ENCODE assay signal across 10 mouse cellular contexts in the genomic region with DNA sequence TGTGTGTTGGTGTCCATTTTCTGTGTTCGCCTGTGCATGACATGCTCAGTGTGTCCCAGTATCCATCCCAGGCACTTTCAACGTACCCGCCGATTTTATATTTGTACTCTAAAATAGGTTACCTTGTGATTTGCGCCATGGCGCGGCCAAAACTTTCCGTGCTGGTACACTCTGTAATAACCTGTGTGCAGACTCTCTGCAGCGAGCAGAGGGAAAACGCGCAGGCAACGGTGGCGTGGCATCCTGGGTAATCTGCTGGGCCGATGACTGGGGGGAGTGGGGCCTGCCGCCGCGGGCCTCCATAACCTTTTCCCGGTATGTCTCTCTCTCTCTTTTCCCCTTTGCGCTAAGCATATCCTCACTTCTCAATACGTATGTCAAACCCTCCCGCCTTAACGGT. TPM values are rescaled to one million over a fixed set of nuclear protein-coding genes. Genes with fewer than 3 reads are reported as not detected.
DNase-seq lines count a peak whose midpoint lies in the region; ATAC-seq and TF ChIP-seq lines count a peak whose summit lies in the region.
"Had no signal": no experiment of that assay in that cellular context is flagged by ENCODE, and none has a peak within 500 bp of the region (broad histone marks: within the 10 kb centered on the region; RNA-seq: fewer than 3 reads in every experiment).

No protein-coding gene starts in this region.

- H3K9me3 ChIP-seq in lung, postnatal 0 days (ENCODE audit: low read length) = no peaks in the 10 kb centered on the region; the same call in 1 of the 2 replicates
- H3K9me3 ChIP-seq in forebrain, embryonic 15.5 days = peaks cover 9% of the 10 kb centered on the region
- peaks cover 53% of the 10 kb centered on the region for H3K9me3 ChIP-seq in limb, embryonic 13.5 days
- peaks cover 43% of the 10 kb centered on the region for H3K9me3 ChIP-seq in stomach, embryonic 16.5 days (replicated peaks; ENCODE audit: control insufficient read depth, low read length)

- H3K4me1 ChIP-seq in lung, postnatal 0 days (ENCODE audit: insufficient read depth, low read depth, low read length) = no peaks in the 10 kb centered on the region
- H3K4me1 ChIP-seq in forebrain, embryonic 15.5 days = peaks cover 35% of the 10 kb centered on the region
- peaks cover 26% of the 10 kb centered on the region for H3K4me1 ChIP-seq in limb, embryonic 13.5 days
- peaks cover 10% of the 10 kb centered on the region for H3K4me1 ChIP-seq in stomach, embryonic 16.5 days (ENCODE audit: control insufficient read depth, insufficient read depth, low read length)
- H3K4me1 ChIP-seq in thymus, adult 2 months (replicated peaks; ENCODE audit: control insufficient read depth, insufficient read depth, low read length) = peaks cover 5% of the 10 kb centered on the region; the same call in 1 of the 2 replicates

- H3K36me3 ChIP-seq in lung, postnatal 0 days (ENCODE audit: insufficient read depth, low read length) = no peaks in the 10 kb centered on the region
- no peaks in the 10 kb centered on the region for H3K36me3 ChIP-seq in forebrain, embryonic 15.5 days
- peaks cover 39% of the 10 kb centered on the region for H3K36me3 ChIP-seq in limb, embryonic 13.5 days
- peaks cover 19% of the 10 kb centered on the region for H3K36me3 ChIP-seq in stomach, embryonic 16.5 days (ENCODE audit: control insufficient read depth, insufficient read depth, low read length)
- no peaks in the 10 kb centered on the region for H3K36me3 ChIP-seq in thymus, adult 2 months (ENCODE audit: control insufficient read depth, insufficient read depth, low read length)

- no peak for TF ChIP-seq POLR2A in thymus, adult 2 months (IDR thresholded peaks at IDR 0.05; ENCODE audit: control insufficient read depth, extremely low read depth, insufficient read depth, low read length, poor library complexity)

- H3K9ac ChIP-seq in lung, postnatal 0 days (replicated peaks; ENCODE audit: low read depth) = no peak overlapping the region
- no peak overlapping the region for H3K9ac ChIP-seq in forebrain, embryonic 15.5 days (replicated peaks)
- H3K9ac ChIP-seq in limb, embryonic 13.5 days = peak overlapping the region; percentile 48
- H3K9ac ChIP-seq in stomach, embryonic 16.5 days (ENCODE audit: low read length) = no peak overlapping the region

- no peak for ATAC-seq in lung, postnatal 0 days
- ATAC-seq in forebrain, embryonic 15.5 days (replicated peaks) = no peak
- ATAC-seq in limb, embryonic 13.5 days (ENCODE audit: low FRiP score, low read depth) = no peak
- no peak for ATAC-seq in stomach, embryonic 16.5 days (ENCODE audit: insufficient read depth, low FRiP score)

- H3K27me3 ChIP-seq in lung, postnatal 0 days (replicated peaks; ENCODE audit: insufficient read depth, low read length) = peaks cover 17% of the 10 kb centered on the region
- peaks cover 39% of the 10 kb centered on the region for H3K27me3 ChIP-seq in forebrain, embryonic 15.5 days
- peaks cover 46% of the 10 kb centered on the region for H3K27me3 ChIP-seq in limb, embryonic 13.5 days
- H3K27me3 ChIP-seq in stomach, embryonic 16.5 days (ENCODE audit: control insufficient read depth, insufficient read depth, low read length) = peaks cover 19% of the 10 kb centered on the region
- H3K27me3 ChIP-seq in thymus, adult 2 months (ENCODE audit: control insufficient read depth, insufficient read depth, low read length) = peaks cover 6% of the 10 kb centered on the region; the same call in 1 of the 2 replicates

- peak overlapping the region; percentile 22; the same call in 1 of the 2 replicates for H3K4me2 ChIP-seq in lung, postnatal 0 days (replicated peaks; ENCODE audit: low read depth, low read length)
- peak overlapping the region; percentile 30 for H3K4me2 ChIP-seq in forebrain, embryonic 15.5 days (replicated peaks)
- H3K4me2 ChIP-seq in limb, embryonic 13.5 days (replicated peaks) = peak overlapping the region; percentile 66
- H3K4me2 ChIP-seq in stomach, embryonic 16.5 days (ENCODE audit: low read depth, low read length) = peak overlapping the region; percentile 45

- 63% methylated on average over 22 of the region's 22 CpGs for WGBS in lung, postnatal 0 days
- WGBS in forebrain, embryonic 15.5 days = 56% methylated on average over 22 of the region's 22 CpGs
- 42% methylated on average over 22 of the region's 22 CpGs for WGBS in limb, embryonic 13.5 days
- 50% methylated on average over 22 of the region's 22 CpGs for WGBS in stomach, embryonic 16.5 days
- WGBS in thymus, adult 2 months = 51% methylated on average over 22 of the region's 22 CpGs

- no peak overlapping the region for H3K27ac ChIP-seq in lung, postnatal 0 days (ENCODE audit: low read length)
- H3K27ac ChIP-seq in forebrain, embryonic 15.5 days (replicated peaks) = no peak overlapping the region
- H3K27ac ChIP-seq in limb, embryonic 13.5 days = no peak overlapping the region
- H3K27ac ChIP-seq in stomach, embryonic 16.5 days (ENCODE audit: low read length) = no peak overlapping the region
- no peak overlapping the region for H3K27ac ChIP-seq in thymus, adult 2 months (ENCODE audit: control insufficient read depth, insufficient read depth, low read length)

- TF ChIP-seq EP300 in lung, postnatal 0 days (IDR thresholded peaks at IDR 0.05) = no peak

- no peak for DNase-seq in lung, postnatal 0 days (ENCODE audit: low spot score)
- DNase-seq in lung, adult 18-20 months = no peak
- DNase-seq in thymus, adult 2 months = no peak
- no peak for DNase-seq in spleen, postnatal 10 days (ENCODE audit: low spot score in 2 of 2)
- DNase-seq: cerebellum, postnatal 10 days; gastrocnemius, postnatal 36 days; left cerebral cortex, postnatal 4 days had no signal

- peak overlapping the region; percentile 19; the same call in 1 of the 2 replicates for H3K4me3 ChIP-seq in lung, postnatal 0 days (ENCODE audit: low read depth, low read length)
- H3K4me3 ChIP-seq in forebrain, embryonic 15.5 days = peak overlapping the region; percentile 15; the same call in 1 of the 2 replicates
- peak overlapping the region; percentile 42 for H3K4me3 ChIP-seq in limb, embryonic 13.5 days
- H3K4me3 ChIP-seq in stomach, embryonic 16.5 days (replicated peaks; ENCODE audit: low read length) = peak overlapping the region; percentile 38
- no peak overlapping the region for H3K4me3 ChIP-seq in thymus, adult 2 months (ENCODE audit: control insufficient read depth, insufficient read depth, low read length)

- TF ChIP-seq CTCF in lung, postnatal 0 days (IDR thresholded peaks at IDR 0.05) = no peak
- no peak for TF ChIP-seq CTCF in thymus, adult 2 months (IDR thresholded peaks at IDR 0.05; ENCODE audit: borderline replicate concordance, control insufficient read depth, extremely low read depth, insufficient read depth, low read length, poor library complexity)

RNA-seq across cellular contexts. Expression of gene Gnas, which starts 16.5 kb away (rescaled TPM):
- 1,238 and 1,252 TPM in 2 replicates for polyA plus RNA-seq in lung, postnatal 0 days (2015; fragmentation: Nextera tagmentation; extraction: Ambion mirVana)
- polyA plus RNA-seq in forebrain, embryonic 15.5 days (2015; fragmentation: Nextera tagmentation; extraction: Ambion mirVana) = 1,144 and 1,250 TPM in 2 replicates
- polyA plus RNA-seq in limb, embryonic 13.5 days (2015; fragmentation: Nextera tagmentation; extraction: Ambion mirVana) = 1,943 and 1,947 TPM in 2 replicates
- 581 and 721 TPM in 2 replicates for polyA plus RNA-seq in stomach, embryonic 16.5 days (2015; fragmentation: Nextera tagmentation; extraction: Ambion mirVana)
- 681 and 716 TPM in 2 replicates for polyA plus RNA-seq in thymus, adult 2 months (2012; rRNA removed)

RNA-seq across cellular contexts. Expression of gene Gm20721, which starts 45.8 kb away (rescaled TPM):
- 4.8 and 9.6 TPM in 2 replicates for polyA plus RNA-seq in lung, postnatal 0 days (2015; fragmentation: Nextera tagmentation; extraction: Ambion mirVana)
- 6.7 and 7.5 TPM in 2 replicates for polyA plus RNA-seq in forebrain, embryonic 15.5 days (2015; fragmentation: Nextera tagmentation; extraction: Ambion mirVana)
- 21.5 and 25.3 TPM in 2 replicates for polyA plus RNA-seq in limb, embryonic 13.5 days (2015; fragmentation: Nextera tagmentation; extraction: Ambion mirVana)
- polyA plus RNA-seq in stomach, embryonic 16.5 days (2015; fragmentation: Nextera tagmentation; extraction: Ambion mirVana) = 34.1 and 63.1 TPM in 2 replicates
- polyA plus RNA-seq in thymus, adult 2 months (2012; rRNA removed) = 0.07 and 0.14 TPM in 2 replicates
